Mouse (Mus musculus): Measurements from ENCODE around the gene Snai3. TPM values are rescaled to one million over a fixed set of nuclear protein-coding genes. Genes with fewer than 3 reads are reported as not detected.

The Snai3 gene
- total RNA-seq, 4 experiments from 2014 or later = 8.9 to 15.4 (median 13.7) TPM

DNA sequence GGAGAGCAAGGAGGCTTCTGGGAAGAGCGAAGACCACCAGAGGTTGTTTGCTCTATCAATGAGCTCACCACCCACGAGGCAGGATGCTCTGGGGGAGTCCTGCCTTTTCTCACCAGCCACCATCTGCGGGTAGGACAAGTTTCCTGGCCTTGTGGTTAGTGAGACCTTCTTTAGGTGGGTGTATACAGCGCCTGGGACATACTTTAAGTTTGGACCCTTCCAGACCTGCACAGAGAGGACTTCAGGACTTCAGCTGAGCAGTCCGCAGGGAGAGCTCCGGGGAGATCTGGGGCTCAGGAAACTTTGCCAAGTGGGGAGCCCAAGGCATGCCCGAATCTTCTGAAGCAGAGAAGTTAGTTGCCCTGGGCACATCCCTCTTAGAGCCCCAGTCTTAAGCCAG, 543 bp downstream of the Snai3 start:
- no peak for DNase-seq (ENCODE audit: low spot score in 2 of 2)

DNA sequence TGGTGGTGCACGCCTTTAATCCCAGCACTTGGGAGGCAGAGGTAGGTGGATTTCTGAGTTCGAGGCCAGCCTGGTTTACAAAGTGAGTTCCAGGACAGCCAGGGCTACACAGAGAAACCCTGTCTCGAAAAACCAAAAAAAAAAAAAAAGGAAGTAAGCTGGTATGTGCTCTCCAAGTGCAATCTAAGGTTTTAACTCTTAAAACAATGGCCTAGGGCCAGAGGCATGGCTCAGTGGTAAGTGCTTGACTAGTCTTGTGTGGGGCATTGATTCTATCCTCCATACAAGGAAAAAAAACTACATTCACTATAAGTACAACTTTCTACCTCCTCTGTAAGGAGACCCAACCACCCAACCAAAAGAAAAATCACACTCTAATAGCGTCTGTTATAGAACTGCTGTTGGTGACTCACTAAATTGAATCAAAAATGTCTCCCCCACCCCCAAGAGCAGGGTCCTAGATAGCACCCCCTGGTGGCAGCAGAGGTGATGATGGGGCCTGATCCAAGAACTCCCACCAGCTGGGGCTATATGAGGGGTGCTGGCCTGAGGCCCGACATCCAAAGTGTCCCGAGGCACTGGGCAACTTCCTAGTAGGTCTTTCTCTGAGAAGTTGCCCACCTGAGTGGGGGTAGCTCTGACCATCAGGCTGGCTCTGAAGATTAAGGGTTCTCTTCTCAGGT, 1.2 kb downstream of the Snai3 start:
- no peak for DNase-seq (ENCODE audit: low spot score in 2 of 2)

DNA sequence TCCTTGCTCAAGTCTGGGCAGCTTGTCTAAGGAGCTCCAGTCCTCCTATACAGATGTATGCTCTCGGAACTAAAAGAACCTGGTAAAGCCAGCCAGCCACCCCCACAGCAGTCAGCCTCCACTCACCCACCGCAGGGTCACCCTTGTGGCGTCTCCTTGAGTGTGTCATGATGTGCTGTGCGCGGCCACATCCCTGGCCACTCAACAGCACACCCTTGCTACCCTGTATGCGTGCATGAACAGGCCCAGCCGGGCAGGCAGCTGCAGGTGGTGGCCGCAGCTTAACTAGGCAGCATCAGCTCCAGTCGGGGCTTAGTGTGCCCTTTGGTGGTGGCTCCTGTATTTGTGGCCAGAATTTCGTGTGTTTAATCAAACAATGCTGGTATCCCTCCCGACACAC, 3.4 kb downstream of the Snai3 start:
- no peak for DNase-seq (ENCODE audit: low spot score in 2 of 2)

DNA sequence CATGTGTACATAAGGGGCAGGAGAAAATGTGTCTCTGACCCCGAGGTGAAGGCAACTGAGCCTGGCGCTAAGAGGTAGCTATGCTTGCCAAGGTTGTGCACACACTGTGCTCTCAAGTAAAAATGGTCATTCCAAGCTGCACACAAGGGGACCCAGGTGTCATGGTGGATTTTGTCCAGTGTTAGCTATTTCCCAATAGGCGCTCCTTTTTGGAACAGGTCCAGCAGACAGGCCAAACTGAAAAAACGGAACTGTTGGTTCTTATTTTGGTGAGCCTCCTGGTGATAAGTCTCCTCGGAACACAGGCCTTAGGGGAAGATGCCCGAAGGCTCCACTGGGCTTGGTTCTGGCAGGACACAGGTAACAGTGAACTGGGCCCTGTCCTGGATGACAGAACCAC, 6.1 kb downstream of the Snai3 start:
- DNase-seq (ENCODE audit: low spot score in 2 of 2) = no peak

DNA sequence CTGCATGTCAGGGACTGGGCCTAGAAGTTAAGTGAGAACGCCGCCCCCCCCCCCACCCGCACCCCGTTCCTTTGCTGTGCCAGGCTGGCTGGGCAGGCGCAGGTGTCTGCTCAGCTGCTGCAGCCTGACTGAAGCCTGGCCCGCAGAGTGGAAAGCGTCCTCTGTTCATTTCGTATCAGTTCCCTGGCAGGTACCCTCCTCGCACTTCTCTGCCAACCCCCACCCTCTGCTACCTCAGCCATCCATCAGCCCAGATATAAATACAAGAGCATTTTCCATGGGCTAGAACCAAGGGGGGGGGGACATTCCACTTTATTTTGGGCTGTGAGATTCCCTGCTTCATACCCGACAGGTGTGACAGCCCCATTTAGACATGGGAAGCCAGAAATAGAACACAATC, 8.4 kb downstream of the Snai3 start:
- peak in 1 of 2 experiments; percentile 79 for DNase-seq (ENCODE audit: low spot score in 2 of 2)

DNA sequence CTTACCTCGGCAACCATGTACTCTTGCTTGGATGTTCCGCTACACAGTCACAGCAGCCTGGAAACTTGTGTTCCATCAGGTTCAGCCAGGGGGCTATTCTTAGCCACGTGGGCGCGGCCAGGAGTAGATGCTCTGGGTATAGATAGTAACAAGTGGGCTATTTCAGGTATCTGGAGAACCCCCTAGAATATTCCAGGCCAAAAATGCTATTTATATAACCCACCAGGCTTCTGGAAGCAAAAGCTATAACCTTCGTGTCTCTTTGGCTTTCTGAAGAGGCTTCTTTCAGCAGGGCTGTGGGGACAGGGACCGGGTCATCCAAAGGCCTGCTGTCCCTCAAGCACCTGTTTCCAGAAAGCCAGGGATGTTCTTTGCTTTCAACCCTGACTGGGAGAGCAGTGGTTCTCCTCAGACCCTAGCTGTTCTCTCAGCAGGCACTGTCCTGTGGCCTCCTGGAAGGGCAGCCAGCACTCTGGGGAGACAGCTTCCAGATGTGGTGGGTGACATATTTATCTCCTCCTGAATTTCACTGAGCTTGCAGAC, 9.3 kb downstream of the Snai3 start:
- DNase-seq (ENCODE audit: low spot score in 2 of 2) = peak; percentile 61 to 80

DNA sequence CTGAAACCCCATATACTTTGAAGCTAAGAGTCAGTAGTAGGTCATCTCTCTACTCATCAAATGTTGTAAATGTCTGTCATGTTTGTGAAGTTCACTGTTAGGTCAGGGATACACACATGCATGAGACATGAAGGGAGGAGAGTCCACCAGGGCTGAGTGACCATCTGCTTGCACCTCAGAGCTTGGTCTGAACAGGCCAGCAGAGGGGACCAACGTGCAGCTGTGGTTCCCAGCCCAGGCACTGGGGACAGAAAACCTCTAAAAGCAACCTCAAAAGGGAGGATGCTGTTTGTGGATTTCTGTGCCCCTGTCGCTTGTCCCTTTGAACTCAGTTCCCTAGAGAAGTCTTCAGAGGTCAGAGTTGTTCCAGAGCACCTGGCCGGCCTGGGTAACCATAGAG, 15.3 kb downstream of the Snai3 start:
- no peak for DNase-seq (ENCODE audit: low spot score in 2 of 2)

DNA sequence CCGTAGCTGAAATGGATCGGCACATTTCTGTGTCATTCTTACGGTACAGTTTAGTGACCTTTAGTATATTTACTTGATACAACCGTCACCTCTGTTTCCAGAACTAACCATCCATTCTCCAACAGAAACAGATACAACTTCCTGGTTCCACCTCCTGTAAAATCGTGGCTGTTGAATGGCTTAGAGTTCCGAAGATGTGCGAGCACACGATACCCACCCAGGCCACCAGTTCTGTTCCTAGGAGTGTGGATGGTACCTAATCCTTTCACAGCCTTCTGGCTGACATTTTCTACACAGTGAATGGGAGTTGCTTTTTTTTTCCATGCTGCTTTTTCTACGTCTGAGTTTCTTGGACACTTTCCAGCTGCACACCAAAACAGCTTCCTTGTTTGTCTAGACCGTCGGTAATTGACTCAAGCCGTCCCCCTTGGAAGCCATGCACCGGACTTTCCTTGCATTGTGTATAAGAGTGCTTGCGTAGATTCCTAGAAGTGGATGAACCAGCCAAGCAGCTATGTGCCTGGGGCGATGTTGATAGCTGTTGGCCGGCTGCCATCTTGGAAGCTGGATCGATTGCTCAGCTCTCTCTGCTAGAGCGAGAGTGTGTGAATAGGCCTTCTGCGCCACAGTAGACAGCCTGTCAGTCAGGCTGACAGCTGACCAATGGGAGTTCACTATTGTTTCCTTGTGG, 16.3 kb downstream of the Snai3 start:
- peak; percentile 71 to 80 for DNase-seq (ENCODE audit: low spot score in 2 of 2)

DNA sequence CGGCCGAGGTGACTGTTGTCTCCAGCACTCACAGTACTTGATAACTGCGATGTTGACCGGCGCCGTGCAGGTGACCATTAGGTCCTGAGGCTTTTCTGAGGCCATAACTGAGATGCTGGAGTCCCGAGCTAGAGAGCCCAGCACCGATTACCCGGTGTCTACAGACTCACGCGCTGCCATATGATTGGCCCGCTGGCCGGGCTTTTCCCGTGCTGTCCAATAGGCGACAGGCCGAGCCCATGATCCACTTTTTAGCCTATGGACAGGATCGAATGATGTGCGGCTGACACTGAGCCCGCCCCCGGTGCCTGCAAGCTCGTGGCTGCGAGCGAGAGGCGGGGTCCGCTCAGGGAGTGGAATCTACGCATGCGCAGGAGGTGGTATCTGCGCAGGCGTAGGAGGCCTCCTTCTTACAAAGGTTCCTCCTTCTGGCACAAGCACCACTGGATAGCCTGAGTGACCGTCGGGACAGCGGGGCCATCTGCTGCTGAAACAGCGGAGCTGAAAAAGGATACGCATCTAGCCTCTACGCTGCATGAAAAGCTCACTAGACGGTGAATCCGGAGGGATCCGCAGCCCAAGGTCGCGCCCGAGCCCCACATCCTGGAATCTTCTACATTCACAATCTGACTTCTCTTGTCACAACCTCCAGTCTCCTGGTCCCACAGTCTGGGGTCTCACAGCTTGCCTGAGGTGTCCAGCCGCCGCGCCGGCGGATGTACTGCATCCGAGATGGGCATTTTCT, 17.1 kb downstream of the Snai3 start, which contains the start of gene Mvd:
Mvd (minus strand) TSS at position 161 of the 745 bp plus-strand sequence.
- DNase-seq (ENCODE audit: low spot score in 2 of 2) = peak; percentile 99

DNA sequence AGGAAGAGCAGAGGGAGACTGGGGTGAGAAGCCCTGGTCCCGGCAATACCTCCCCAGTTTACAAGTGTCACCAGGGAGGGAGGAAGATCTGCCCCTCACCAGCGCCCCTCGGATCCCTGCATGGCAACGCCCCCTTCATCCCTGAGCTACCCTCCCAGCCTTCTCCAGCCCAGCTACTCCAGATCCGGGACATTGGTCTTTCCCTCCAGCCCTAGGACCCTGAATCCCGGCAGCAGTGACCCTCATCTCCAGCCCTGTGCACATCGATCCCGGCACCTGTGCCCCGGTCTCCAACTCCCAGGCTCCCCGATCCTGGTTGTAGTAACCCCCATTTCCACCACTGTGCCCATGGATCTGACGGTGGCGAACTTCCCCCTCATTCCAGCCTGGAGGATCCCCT, 17.8 kb downstream of the Snai3 start:
- no peak for DNase-seq (ENCODE audit: low spot score in 2 of 2)

DNA sequence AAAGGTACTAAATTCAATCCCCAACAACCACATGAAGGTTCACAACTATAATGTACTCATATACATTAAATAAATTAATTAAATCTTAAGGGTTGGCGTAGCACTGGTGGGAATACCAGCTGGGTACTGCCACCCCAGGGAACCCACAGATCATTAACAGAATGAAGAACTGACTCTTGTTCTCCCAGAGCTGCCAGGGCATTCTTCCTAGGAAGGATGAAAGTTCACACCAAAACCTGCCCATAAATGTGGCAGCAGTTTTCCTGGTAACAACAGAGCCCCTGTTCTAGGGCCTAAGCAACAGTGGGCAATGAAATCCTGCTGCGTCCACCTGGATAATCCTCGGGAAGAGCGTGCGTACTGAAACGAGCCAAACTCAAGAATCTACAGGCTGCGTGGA, 18.2 kb downstream of the Snai3 start:
- no peak for DNase-seq (ENCODE audit: low spot score in 2 of 2)

DNA sequence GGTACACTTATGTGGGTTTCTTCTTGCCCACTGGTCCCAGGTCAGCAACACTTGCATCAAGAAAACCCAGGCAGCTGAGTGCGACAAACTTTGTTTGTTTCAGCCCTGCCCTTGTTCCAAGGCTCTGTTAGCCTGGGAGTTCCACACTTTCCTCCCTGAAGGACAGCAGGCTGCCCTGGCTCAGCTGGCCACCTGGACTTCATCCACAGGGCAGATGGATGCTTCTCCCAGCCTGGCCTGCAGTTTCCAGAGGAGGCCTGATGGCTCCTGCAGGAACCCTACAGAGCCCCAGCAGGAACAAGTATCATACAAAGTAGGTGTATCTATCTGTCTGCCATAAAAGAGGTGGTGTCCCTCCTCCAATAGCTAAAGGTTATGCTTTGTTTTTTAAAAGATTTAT, 19.2 kb downstream of the Snai3 start:
- no peak for DNase-seq (ENCODE audit: low spot score in 2 of 2)

DNA sequence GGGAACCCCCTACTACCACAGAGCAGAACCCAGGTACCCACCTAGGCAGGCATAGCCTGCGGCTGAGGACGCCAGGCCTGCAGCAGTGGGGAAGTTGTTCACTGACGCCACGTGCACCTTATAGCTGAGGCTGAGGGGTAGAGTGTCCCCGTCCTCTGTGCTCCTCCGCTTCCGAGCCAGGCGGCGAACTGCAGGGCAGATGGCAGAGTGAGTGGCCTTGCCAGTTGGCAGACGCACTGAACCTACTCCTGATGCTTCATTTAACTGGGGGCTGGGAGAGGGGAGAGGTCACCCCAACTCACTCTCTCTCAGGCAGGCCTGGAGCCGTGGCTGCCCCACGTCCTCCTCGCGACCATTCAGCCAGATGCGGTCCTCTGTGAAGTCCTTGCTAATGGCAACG, 21.2 kb downstream of the Snai3 start:
- DNase-seq (ENCODE audit: low spot score in 2 of 2) = no peak

DNA sequence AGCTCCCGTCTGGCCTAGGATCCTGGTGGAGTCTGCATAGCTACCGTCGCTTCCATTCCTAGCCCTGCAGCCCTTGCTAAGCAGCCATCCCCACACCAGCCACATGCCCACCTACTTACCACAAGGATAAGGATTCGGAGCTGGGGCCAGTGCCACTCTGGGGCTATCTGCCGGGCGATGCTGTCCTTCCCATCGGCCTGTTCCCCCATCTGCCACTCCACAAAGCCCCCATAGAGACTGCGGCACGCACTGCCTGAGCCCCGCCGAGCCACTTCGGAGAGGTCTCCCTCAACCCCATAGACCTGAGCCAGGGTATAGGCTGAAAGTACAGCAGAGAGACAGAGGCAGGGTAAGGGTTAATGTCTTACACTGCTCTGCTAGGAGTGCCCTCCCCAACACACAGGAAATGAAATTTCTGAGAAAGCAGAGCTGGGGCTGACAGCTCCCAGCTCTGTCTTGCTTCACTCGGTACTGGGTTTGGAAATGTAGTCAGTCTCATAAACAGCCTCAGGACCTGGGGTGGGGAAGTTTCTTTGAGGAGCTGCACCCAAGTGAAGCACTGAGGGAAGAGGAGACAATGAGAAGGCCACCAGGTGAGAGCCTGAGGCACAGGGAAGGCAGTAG, 22.7 kb downstream of the Snai3 start:
- DNase-seq (ENCODE audit: low spot score in 2 of 2) = no peak

DNA sequence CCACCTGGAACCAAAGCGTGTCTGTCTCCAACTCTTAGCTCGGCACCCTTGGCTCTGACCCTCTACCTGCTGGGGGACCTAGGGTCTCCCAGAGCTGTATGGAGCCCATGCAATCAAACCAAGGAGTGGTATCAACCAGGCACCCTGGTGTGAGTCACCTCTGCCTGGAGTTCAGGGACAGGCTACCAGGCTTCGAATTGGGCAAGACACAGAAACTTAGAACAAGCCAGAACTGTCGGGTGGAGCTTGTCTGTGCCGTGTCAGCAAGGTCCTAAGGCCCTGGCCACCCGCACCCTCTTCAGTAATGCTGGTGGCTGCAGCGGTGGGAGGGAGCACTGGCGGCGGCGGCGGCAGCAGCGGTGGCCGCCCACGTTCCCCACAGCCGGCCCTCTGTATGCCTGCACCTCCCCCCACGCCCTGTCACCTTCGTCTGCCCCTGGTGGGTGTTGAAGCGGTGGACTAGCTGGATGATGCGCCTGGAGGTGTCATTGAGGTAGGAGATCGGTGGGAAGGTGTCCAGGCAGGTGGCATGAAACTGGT, 23.9 kb downstream of the Snai3 start:
- DNase-seq (ENCODE audit: low spot score in 2 of 2) = no peak

DNA sequence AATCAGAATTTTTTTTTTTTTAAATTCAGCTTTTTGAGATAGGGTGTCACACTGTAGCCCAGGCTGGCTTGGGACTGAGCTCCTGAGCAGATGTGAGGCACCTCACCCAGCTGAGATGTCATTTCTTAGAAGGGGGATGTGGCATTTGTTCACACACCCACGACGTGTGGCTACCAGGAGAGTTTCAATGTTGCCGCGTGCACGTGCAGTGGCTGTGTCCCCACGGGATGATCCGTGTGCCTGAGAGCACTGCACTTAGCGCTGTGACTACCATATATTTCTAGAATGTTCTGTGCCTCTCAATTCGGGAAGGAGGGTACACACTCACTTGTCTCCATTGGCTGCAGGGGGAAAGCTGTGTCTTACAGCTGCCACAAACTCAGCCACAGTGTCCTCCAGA, 24.4 kb downstream of the Snai3 start:
- DNase-seq (ENCODE audit: low spot score in 2 of 2) = no peak

DNA sequence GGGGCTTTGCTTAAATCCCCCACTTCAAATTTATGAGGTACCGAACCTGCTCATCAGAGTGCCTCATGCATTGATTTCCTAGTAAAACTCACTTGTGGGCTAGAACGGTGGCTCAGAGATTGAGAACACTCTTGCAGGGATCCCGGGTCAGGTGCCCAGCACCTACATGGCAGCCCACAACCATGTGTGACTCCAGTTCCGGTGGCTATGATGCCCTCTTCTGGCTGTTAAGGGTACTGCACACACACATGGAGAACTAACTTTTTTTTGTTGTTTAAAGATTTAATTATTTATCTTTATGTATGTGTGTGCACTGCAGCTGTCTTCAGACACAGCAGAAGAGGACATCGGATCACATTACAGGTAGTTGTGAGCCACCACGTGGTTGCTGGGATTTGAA, 25.2 kb downstream of the Snai3 start:
- DNase-seq (ENCODE audit: low spot score in 2 of 2) = no peak

DNA sequence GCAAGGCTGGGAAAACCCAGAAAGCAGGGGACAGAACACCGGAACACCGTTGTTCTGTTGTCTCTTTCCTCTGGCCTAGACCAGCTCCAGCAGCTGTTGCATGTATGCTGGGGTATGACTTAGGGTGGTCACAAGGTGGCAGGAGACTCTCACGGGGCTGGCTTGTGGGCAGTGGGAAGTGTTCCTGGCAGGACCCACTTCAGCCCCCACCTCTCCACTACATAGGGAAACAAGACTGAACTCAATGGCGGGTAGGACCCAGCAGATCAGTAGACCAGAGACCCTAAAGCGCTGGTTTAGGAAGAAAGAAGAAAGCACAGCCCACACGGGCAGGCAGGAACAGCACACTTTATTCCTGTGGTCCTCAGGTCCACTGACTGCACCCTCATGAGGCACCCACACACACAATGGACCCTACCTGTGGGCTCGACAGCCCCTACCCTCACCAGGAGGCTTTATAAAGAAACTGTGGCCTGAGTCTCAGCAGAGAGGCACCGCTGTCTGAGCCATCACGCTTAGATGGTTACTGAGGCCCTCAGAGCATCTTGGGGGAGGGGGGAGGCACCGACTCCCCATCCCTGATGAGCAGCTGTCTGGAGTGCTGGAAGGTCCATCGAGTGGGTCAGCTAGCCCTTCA, 27.1 kb downstream of the Snai3 start:
- DNase-seq (ENCODE audit: low spot score in 2 of 2) = no peak

DNA sequence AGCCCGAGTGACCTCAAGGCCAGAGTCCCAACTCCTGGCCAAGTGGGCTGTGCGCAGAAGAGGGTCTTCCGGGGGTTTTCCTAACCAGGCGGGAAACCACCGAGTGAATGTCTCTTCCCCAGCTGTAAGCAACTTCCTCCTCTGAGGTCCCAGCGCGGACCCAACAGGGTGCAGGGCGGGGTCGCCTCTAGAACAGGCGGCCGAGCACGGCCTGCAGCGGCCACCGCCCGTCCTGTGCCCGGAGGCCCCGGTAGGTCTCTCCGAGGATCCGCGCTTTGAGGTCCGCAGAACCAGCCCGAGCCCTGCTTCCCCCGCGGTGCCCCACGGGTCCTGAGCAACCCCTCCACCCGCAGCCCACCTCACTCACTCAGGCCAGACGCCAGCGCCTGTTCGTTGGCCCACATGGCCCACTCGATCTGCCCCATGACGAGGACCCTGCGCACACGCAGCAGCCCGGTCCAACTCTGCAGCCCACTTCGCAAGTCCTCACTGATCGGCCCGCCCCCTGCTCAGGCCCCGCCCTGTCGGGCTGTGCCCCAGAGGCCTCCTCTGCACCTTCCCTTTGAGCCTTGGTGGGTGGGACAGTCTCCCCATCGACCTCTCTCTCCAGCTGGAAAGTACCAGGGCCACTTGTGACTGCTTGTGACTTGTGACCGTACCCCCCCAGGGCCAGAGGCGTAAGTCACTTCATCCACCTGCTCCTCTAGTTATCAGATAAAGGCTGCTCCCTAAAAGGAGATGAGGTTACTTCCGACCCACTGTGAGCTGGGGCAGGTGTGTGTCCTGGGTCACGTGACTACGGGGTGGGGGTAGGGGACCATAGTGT, 27.9 kb downstream of the Snai3 start, which contains the start of gene Cyba:
Cyba (minus strand) TSS at position 488 of the 826 bp plus-strand sequence.
- peak; percentile 54 to 62 for DNase-seq (ENCODE audit: low spot score in 2 of 2)
